Mouse (Mus musculus) mouse trophoblast stem cell (cell line): Measurements from ENCODE around the gene Gm20388.
"Not testable (repeated sequence)": the region's sequence is repeated elsewhere in the genome, so short reads cannot be mapped to it uniquely, and the experiment has no call there.

Source experiments
- in situ Hi-C, 2 experiments: fragments of 300-500 bp; cut with MseI, MboI; formaldehyde crosslinking; loops; 2 replicates in 1 of 2; 3 replicates in 1 of 2; pipeline ENCODE4 v1.15.1; 2025

Gene Gm20388

GRCm38 (mm10) chr8:120334261-120334660 is 423.6 kb downstream of the Gm20388 start:
- in situ Hi-C loops, result not testable (repeated sequence)

DNA sequence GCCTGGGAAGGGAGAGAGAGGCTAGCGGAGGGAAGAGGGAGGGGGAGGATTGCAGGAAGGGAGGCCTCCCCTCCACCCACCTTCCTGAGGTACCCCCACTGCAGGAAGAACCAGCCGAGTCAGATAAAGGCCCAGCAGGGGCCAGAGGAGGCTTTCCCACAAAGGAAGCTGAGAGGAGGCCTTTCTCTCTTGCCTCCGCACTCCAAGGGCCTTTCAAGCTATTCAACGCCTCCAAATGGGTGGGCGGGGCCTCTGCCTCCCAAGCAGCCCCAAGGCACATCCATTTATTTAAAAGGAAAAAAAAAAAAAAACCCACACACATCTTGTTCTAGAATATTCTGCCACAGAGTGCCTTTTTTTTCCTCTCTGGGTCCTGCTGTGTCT is 424.2 kb downstream of the Gm20388 start:
- in situ Hi-C loops, result no loop called here

GRCm38 (mm10) chr8:120335262-120336086 is 424.8 kb downstream of the Gm20388 start:
- in situ Hi-C loops, result no loop called here

- in situ Hi-C loops, result no loop called here
These were observed 425.4 kb downstream of the Gm20388 start for GRCm38 (mm10) chr8:120336087-120336380.

- in situ Hi-C loops, result no loop called here
These were observed 426.4 kb downstream of the Gm20388 start for GRCm38 (mm10) chr8:120336909-120337555.

GRCm38 (mm10) chr8:120337627-120338026 is 427.0 kb downstream of the Gm20388 start:
- in situ Hi-C loops, result no loop called here

DNA sequence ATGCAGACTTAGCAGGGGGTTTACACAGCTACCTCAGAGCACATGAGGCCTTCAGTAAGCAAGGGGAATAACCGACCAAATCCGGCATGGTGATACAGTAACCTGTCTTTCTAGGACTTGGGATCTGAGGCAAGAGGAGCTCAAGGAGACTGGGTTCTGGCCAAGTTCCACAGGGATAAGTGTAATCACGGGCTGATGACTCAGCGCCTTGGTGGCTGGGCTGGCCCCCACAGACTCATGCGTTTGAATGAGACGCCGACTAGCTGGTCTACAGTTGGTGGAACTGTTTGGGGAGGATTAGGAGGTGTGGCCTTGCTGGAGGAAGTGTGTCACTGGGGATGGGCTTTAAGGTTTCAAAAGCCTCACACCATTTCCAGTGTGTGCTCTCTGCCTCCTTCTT is 428.0 kb downstream of the Gm20388 start:
- in situ Hi-C loops, result no loop called here

- in situ Hi-C loops, result no loop called here
These were observed 429.1 kb downstream of the Gm20388 start for GRCm38 (mm10) chr8:120339743-120340142.

DNA sequence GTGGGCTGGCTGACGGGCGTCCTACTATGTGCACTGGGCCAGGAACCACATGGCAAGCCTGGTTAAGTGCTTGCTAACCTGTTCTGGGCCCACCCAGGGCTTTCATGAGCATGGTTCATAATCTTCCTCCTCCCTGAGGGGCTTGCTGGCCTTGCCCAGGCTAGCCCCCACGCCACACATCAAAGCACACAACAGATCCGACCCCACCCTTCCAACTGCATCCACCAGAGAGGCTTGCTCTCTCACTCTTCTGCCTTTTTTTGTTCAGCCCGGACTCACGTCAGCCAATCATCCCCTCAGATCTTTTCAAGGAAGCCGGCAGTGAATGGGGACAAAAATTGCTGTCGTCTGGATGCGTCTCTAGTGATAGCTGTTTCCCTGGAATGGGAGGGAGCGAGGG is 430.5 kb downstream of the Gm20388 start:
- in situ Hi-C loops, result no loop called here

DNA sequence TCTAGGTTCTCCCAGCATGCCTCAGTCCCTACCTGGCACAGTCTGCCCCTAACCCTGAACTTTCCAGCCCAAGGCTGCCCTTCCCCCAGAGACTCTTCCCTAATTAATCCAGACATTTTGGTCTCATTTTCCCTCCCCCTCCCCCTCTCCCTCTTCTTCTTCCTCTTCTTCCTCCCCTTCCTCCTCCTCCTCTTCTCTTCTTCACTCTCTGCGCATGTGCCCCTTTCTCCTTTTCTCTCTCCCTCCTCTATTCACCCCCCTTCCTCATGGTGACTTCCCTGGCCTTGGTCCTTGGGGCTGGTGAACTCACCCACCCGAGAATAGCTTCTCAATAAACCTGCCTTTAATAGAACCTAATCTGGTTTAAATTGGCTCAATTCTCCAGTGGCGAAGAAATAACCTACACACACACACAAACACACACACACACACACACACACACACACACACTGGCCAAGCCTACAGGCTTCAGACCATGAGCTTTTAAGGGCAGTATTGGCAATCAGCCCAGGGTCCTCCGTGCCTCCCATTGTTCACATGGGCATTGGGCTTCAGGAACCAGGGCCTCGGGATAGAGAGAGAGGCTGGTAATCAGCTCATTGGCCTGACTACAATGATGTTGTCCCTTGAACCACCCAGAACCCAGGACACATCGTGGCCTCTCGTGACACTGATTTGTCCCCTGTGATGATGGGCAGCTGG is 432.4 kb downstream of the Gm20388 start:
- in situ Hi-C loops, result no loop called here

DNA sequence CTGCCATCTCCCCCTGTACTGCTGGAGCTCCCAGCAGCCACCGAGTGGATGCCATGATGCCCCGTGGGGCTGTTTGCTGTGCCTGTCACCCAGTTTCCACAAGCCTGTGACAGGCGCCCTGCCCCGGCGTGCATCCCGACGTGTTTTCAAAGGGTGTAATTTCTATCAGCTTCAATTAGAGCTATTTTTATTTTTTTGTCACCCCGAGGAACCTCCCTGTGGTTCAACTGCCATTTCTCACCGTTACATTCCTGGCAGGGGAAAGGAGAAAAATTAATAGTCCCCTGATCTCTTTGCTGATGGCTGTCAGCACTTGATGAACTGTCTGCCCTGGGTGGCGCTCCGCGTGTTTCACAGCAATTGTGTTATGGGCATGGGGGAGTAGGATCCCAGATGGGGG is 432.9 kb downstream of the Gm20388 start:
- in situ Hi-C loops, result no loop called here

DNA sequence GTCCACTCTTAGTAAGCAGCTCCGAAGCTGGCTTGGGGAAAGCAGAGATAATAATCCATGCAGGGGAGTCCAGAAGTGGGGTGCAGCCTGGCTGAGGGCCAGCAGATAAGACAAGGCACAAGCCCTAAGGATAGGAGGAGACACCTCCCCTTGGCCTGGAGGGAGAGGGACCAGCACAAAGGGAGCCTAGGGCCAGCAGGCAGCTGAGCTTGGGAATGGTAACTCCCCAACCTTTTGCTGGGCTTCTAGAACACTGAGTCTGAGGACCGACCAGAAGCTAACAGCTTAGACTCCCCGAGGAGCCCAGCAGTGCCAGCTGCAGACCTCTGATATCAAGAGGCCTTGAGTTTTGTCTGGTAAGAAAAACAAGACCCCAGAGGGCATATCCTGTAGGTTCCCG is 433.5 kb downstream of the Gm20388 start:
- in situ Hi-C loops, result no loop called here

- in situ Hi-C loops, result no loop called here
These were observed 433.9 kb downstream of the Gm20388 start for GRCm38 (mm10) chr8:120344583-120344982.

GRCm38 (mm10) chr8:120347734-120348341 is 437.2 kb downstream of the Gm20388 start:
- in situ Hi-C loops, result no loop called here

GRCm38 (mm10) chr8:120348922-120349321 is 438.3 kb downstream of the Gm20388 start:
- in situ Hi-C loops, result no loop called here

GRCm38 (mm10) chr8:120351332-120352071 is 440.9 kb downstream of the Gm20388 start:
- in situ Hi-C loops, result no loop called here

GRCm38 (mm10) chr8:120352096-120352495 is 441.5 kb downstream of the Gm20388 start:
- in situ Hi-C loops, result no loop called here

GRCm38 (mm10) chr8:120356067-120356466 is 445.4 kb downstream of the Gm20388 start:
- in situ Hi-C loops, result no loop called here

- in situ Hi-C loops, result no loop called here
These were observed 446.9 kb downstream of the Gm20388 start for GRCm38 (mm10) chr8:120357504-120357903.

GRCm38 (mm10) chr8:120361301-120361700 is 450.7 kb downstream of the Gm20388 start:
- in situ Hi-C loops, result loop anchor here in 1 of 2 experiments (5.0 kb wide), 1 partner anchor 34 kb away; no protein-coding TSS in a partner anchor

GRCm38 (mm10) chr8:120363552-120364071 is 453.0 kb downstream of the Gm20388 start:
- in situ Hi-C loops, result loop anchor here in 1 of 2 experiments (5.0 kb wide), 1 partner anchor 36 kb away; no protein-coding TSS in a partner anchor
